Mouse (Mus musculus) embryo, embryonic 11.5 days (tissue): ENCODE measurements around the gene Gm28374.
"Not testable (repeated sequence)": the region's sequence is repeated elsewhere in the genome, so short reads cannot be mapped to it uniquely, and the experiment has no call there.

Experiments
- DNase-seq: peaks from one replicate; pipeline ENCODE4 v3.0.0-alpha.2; 2012; ENCODE audit warnings: low read depth, low spot score

Gene Gm28374

DNA sequence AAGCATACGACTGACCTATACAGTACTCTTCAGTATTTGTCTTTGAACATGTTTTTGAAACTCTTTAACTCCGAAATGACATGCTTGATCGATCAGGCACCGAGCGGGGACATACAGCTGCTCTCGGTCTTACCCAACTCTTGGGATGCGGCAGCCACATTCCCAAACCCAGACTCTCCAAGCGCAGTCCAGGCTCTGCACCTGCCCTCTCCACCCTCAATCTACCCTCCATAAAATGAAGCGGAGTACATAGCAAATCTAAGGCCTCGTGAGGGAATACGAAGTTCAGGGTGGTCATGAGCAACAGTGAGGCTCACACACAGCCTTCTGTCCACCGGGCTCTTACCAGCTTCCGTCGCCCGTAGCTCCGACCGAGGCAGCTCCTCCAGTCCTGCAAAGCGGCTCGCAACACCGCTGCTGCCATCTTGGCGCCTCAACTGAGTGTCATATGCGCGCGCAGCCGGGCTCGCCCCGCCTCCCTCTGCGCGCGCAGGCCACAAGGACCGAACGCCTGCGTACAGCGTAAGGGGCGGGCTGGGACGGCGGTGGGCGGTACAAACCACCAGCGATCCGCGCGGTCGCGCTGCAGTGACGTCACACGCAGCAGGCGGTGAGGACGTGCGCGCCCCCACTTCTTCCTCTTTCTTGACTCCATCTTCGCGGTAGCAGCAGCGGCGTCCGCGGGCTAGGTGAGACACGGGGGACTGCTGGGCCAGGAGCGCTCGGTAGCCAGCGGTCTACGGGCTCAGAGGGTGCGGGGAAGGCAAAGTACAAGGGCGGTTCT is 24.6 kb downstream of the Gm28374 start, which contains the start of the genes Mrpl49 and Fau:
Mrpl49 (minus strand) TSS at position 473 of the 784 bp plus-strand sequence.
Fau (plus strand) TSS at position 532 of the 784 bp plus-strand sequence.
- peak; percentile 97 for DNase-seq

DNA sequence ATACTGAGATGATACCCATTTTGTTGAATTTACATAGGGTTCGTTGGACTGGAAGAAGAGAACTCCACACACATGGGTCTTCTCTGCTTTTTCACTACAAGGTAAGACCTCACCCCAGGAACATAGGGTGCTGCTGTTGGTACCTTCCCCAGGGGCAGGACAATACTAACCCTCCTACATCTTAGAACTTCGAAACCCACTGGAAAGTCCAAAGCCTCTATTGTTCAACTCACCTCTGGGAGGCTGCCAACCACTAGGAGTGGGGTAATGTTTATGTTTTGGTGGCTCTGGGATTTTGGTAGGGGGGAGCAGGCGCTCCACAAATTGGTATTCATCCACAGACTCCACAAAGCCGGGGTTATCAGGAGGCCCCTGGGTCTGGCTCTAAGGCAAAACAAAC is 25.4 kb downstream of the Gm28374 start:
- no peak for DNase-seq

DNA sequence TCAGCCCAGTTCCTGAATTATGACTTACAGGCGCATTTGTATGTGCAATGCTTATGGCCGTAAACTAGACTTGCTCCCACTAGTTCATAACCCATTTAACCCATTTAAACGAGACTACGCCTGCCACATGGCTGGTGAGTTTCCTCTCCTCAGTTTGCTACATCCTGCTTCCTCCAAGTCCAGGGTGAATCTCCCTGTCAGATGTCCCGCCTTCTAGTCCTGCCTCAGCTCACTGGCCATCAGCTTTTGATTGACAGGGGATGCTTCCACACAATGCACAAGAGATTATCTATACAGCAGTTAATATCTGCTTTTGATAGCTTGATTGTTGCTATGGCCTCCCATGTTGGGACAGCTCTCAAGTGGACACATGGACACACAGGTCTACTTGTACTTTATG is 27.8 kb downstream of the Gm28374 start:
- no peak for DNase-seq

DNA sequence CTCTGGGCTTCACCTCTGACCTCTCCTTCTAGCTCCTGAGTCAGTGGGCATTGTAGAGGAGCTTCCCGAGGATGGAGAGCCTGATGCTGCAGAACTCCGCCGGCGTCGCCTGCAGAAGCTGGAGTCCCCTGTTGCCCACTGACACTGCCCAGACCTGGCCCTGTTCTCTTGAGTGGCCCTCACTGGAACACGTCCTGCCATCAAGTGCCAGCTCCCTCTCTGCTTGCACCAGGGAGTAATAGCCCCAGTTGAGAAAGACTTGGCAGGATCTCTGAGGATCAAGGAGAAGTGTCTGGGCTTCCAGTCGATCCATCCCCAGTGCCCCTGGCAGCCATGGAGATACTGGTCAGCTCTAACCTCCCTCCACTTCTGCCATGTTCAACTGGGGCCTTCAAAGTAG is 29.5 kb downstream of the Gm28374 start:
- no peak for DNase-seq

DNA sequence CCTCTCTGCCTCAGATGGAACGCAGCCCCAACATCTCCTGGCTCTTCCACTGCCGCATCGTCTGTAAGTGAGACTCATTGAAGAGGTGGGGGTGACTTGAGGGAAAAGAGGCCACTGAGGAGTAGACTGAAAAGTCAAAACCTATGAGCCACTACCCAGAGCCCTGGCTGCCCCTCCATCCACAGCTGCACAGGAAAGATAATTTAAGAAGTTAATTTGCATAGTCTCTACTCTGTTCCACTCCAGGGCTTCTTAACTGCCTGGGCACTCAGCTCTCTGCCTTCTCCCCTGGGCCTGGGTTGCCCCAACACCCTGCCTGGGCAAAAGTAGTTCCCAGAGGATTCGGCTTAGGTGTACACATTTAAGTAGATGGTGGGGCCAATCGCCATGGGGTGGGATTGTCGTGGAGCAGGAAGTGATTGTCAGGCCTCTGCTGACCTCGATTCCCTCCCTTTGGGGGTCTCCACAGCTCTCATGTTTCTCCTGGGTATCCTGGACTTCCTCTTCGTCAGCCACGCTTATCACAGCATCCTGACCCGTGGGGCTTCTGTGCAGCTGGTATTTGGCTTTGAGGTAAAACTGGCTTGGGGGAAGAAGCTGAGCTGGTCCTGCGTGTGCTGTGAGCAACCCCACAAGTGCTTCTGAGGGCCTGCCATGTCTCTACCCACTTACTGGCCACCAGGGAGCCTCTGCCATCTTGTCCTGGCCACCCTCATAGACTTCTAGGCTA is 33.2 kb downstream of the Gm28374 start:
- DNase-seq = no peak

DNA sequence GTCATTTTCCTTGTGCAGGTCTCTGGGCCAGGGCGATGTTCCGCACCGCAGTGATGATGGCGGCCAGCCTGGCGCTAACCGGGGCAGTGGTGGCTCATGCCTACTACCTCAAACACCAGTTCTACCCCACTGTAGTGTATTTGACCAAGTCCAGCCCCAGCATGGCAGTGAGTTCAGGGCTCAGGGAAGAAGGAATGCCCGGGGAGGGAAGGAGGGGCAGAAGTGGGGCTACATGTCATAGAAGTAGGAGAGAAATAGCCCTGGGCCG is 34.2 kb downstream of the Gm28374 start:
- no peak for DNase-seq

DNA sequence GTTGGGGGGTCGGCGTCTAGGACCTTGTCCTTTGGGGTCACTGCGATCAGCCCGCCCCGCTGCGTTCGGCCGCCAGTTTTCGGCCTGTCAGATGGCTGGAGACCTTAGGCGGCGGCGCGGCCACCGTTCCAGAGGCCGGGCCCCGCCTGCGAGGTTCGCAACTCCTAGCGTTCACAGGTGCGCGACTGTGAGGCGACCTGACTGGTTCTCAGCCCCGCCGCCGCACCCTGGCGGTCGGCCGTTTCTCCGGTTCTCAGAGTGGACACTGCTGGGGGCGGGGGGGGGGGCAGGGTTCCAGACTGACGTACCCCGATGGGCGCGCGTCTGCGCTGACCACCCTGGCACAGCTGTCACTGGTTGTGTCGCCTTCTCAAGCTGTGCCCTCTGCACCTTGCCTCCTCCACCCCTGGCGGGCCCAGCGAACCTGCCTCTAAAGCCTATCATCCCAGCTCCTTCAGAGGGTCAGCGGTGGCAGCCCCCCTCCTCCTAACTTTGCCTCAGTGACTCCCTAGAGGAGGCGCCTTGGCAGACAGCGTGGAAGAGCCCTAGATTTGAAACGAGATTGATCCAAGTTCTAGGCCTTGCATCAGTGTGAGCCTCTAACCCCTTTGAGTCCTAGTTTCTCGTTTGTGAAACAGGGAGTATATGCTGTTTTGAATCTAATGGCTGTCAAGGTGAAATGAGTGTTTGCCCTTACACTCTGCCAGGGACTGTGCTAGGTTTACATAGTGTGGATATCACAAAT is 34.7 kb downstream of the Gm28374 start:
- no peak for DNase-seq

DNA sequence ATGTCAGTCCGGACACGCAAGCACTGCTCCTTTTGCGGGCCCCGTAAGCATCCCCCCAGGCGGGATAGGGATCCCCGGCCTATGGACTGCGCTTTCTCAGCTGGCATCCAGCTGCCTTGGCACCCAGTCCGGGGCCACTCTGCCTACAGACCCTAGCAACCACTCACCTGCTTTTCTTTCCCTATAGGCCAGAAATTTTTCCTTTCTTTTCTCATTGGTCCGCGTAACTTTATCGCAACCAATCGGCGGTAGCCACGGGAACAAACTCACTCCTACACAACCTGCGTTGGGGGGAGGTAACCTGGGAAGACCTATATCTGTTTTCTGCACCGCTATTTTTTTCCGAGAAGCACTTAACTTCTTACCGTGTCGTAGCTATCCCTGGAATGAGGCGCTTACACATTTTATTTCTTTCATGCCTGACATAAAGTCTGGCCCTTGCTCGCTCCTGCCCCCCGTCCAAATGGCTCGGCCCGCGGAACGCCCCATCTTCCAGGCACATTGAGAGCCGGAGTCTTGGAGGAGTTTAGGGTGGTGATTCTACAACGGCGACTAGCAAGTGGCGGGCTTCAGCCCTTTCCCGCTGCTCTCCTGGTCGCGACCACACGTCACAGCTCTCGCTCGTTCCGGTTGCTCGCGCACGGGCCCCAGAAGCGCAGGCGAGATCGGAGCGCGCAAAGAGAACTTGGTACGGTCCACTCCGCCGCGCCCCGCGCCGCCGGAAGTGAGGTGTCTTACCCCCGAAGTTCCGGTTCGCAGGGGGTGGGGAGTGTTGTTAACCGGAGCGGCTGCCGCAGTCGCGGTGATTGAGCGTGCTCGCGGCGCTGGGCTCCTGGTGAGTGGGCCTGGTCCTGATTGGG is 35.5 kb downstream of the Gm28374 start, which contains the start of gene Syvn1:
Syvn1 (plus strand) TSS at position 283 of the 860 bp plus-strand sequence.
- peak; percentile 87 for DNase-seq

DNA sequence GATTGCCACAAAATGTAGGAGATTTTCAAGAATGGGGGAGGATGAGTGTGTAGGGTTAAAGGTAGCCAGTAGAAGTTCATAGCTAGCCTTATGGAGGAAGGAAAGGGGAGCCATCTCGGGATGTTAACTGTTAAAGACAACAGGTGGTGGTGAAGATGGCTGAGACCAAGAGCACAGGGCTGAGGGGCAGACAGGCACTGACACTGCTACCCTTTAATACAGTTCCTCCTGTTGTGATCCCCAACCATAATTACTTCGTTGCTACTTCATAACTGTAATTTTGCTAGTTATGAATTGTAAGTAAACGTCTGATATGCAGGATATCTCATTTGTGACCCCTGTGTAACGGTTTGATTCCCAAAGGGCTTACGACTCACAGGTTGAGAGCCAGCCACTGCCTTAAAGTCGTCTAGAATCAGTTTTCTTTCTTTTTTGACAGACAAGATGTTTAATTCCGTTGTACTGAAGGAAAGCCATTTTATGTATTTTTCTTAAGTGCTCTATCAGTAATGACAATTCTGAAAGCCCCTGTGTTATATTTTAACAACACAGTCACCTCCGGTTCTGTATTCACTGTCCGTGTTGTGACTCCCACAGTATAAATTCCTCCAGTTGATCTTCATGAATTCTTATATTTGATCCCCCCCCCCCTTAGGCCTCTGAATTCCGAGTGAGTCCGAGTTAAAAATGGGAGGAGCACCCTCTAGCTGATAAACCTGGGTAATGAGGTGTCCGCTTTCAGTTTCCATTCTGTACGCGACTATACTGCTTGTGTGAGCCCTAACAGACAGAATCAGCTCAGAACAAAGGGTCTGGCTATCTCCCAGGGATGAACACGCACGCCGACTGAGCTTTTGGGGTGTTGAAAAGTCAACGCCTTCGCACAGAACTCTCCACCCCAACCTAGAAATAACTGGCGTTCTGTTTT is 36.4 kb downstream of the Gm28374 start:
- no peak for DNase-seq

DNA sequence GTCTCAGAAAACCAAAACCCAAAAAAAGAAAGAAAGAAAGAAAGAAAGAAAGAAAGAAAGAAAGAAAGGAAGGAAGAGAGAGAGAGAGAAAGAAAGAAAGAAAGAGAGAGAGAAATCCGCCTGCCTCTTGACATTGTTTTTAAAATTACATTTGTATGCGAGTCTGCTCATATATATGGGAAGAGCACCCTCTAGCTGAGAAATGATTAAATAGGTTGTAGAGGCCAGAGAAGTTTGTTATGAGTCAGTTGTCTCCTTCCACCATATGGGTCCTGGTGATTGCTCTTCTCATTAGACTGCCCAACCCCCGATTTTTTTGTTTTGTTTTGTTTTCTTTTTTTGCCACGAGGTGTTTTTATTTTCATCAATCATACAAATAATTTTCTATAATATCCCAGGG is 38.0 kb downstream of the Gm28374 start:
- DNase-seq = not testable (repeated sequence)

DNA sequence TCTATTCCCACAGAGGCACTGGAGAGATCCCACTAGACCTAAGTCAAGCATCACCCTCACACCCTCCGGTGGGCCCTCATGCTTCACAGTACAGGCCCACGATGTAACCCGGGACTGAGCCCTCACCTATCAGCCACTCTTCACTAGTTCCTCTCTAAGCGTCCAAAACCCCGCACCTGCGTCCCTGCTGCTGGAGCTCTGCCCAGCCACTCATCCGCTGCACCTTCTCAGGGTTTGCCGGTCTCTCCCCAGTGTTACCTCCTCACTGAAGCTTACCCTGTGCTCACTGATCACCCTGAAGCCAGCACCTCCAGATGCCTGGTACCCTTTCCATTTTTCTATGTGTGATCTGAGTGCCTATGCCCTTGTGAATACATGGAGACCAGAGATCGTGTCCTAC is 39.8 kb downstream of the Gm28374 start:
- no peak for DNase-seq

DNA sequence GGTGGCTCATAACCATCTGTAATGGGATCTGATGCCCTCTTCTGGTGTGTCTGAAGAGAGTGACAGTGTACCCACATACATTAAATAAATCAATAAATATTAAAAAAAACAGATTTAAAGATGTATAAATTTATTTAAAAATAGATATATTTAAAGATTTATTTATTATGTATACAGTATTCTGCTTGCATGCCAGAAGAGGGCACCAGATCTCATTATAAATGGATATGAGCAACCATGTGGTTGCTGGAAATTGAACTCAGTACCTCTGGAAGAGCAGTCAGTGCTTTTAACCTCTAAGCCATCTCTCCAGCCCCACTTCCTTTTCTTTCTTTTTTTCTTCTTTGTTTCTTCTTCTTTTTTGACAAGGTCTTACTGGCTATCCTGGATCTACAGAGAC is 42.1 kb downstream of the Gm28374 start:
- DNase-seq = no peak

DNA sequence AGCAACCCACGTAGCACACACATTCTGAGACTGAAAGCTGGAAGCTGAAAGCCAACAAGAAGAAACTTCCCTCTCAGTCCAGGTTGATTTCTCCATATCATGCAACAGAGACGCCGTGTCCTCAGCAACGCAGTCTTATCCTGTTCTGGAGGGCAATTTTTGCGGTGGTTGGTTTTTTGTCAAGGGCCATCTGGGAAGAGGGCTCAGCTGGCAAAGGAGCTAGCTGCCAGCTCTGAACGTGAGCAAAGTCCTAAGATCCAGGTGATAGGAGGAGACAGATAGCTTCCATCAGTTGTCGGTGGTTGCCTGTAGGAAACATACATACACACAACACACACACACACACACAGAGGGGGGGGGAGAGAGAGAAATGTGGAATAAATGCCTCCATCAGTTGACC is 43.7 kb downstream of the Gm28374 start:
- no peak for DNase-seq

DNA sequence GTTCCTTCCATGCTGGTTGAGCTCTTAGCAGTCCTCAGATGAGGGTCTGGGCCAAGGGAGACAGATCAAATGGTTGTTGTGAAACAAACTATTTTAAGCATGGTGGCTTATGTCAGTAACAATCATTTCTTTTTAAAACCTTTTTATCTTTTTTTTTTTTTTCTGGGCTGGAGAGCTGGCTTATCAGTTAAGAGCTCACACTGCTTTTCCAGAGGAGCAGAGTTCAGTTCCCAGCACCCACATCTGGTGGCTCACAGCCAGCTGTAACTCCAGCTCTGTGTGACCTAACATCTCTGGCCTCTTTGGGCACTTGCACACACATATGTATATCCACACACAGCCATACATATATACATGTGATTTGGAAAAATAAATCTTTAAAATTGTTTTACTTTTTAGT is 44.4 kb downstream of the Gm28374 start:
- no peak for DNase-seq

DNA sequence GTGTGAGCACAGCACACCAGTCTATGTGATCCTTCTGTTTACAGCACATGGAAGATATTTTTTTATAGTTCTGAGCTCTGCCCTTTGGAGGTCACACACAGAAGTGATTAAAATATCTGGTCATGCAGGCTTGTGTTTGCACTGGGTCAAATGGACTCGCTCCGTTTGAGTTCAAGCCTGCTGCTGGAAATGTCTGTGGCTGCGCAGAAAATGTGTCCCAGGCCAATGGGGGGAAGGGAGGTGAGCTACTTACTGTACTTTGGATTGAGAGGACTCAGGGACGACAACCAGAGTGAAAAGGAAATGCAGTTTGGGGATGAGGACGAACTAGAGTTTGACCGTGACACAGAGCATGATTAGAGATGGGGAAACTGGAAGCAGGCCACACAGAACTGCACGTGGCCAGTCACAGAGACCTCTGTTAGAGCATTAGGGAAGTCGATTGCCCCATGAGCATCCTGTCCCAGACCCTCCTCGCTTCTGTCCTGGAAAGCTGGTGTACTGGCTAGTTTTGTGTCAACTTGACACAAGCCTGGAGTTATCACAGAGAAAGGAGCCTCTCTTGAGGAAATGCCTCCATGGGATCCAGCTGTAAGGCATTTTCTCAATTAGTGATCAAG is 46.0 kb downstream of the Gm28374 start:
- DNase-seq = no peak

DNA sequence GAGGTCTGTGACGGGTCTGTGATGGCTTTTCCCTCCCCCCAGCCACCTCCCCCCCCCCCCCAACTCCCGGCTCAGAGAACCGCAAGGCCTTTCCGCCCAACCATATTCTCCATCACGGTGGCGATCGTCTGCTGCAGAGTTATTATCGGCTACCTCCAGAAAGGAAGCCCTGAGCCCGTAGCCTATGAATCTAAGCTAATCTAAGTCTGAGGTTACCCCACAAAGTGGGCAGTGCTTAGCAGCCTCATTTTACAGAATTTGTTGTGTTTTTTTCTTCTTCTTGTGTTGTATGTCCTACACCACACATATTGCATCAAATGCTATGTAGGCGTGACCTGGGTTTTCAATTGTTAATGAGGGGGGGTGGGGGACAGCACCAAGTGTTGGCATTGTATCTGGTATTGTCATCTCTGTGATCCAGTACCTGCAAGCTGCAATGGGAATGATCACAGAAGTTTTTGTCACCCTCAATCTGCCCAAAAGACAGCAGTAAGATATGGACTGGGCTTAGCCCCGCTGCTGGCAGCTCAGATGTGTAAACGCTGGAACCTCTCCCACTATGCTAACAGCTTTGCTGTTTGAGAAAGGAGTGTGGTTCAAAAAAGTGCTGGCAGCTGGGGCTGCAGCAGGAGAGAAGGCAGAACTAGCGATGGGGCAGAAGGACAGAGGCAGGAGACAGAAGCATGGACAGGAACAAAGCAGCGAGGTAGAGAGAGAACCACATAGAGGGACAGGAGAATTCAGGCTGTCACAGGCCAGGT is 51.4 kb downstream of the Gm28374 start:
- DNase-seq = no peak

DNA sequence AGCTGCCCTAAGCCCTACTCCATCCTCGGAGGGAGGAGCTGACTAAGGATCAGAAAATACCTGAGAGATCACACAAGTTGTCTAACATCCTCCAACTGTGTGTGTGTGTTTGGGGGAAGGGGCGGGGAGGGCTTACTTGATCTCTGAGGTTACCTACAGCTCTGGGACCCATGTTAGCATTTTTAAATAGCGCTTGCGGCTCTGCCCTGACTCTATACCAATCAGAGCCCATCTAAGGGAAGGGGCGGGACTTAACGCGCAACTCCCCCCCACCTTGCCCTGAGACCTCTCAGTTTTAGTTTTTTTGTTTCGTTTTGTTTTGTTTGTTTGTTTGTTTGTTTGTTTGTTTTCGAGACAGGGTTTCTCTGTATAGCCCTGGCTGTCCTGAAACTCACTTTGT is 52.6 kb downstream of the Gm28374 start:
- DNase-seq = no peak

DNA sequence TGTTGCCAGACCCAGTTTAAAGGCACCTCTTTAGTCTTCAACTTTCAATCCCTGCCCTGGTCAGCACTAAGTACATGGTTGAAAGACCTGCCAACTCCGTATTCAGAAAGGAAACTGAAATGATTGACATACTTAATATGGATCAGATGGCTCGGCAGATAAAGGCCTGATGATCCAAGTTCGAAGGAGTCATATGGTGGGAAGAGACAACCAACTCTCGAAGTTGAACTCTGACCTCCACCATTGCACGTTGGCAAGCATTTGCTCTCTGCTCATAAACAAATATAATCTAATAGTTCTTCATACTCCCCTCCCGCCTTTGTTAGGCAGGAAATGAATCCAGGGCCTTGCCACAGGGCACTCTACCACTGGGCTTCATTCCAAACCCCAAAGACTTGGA is 53.1 kb downstream of the Gm28374 start:
- DNase-seq = no peak
